Mouse (Mus musculus) heart, embryonic 11.5 days (tissue): ENCODE data around the gene Lrp2. TPM values are rescaled to one million over a fixed set of nuclear protein-coding genes. Genes with fewer than 3 reads are reported as not detected.

ENCODE experiments used
- ATAC-seq: fragments of 200-750 bp; cut with Nextera tagmentation; replicated peaks from 2 replicates; pipeline ENCODE4 v1.8.0; 2017; ENCODE audit warnings: moderate library complexity; ENCODE audit not compliant: insufficient number of reproducible peaks, low FRiP score, low TSS enrichment
- H3K27ac ChIP-seq: fragments of 300-500 bp; sonication (generic); 2 replicates; pipeline ENCODE4 v1.5.1; 2014; ENCODE audit warnings: mild to moderate bottlenecking, low read depth, low read length
- H3K27me3 ChIP-seq: fragments of 300-500 bp; sonication (generic); 2 replicates; pipeline ENCODE4 v1.6.1; 2014; ENCODE audit warnings: mild to moderate bottlenecking, low read length, mixed read lengths; ENCODE audit not compliant: control insufficient read depth, insufficient read depth
- H3K36me3 ChIP-seq: fragments of 300-500 bp; sonication (generic); 2 replicates; pipeline ENCODE4 v1.6.1; 2014; ENCODE audit warnings: mild to moderate bottlenecking, low read length, moderate library complexity, mixed read lengths; ENCODE audit not compliant: control insufficient read depth, insufficient read depth
- H3K4me1 ChIP-seq: fragments of 300-500 bp; sonication (generic); 2 replicates; pipeline ENCODE4 v1.6.1; 2014; ENCODE audit warnings: low read length; ENCODE audit not compliant: control insufficient read depth, insufficient read depth
- H3K4me2 ChIP-seq: fragments of 300-500 bp; sonication (generic); 2 replicates; pipeline ENCODE4 v1.6.1; 2014; ENCODE audit warnings: mild to moderate bottlenecking, moderate library complexity
- H3K4me3 ChIP-seq: fragments of 300-500 bp; sonication (generic); 2 replicates; pipeline ENCODE4 v1.5.1; 2014; ENCODE audit warnings: low read depth, low read length
- H3K9ac ChIP-seq: fragments of 300-500 bp; sonication (generic); 2 replicates; pipeline ENCODE4 v1.6.1; 2014; ENCODE audit warnings: mild to moderate bottlenecking, low read depth, low read length, moderate library complexity
- H3K9me3 ChIP-seq: fragments of 300-500 bp; sonication (generic); replicated peaks from 2 replicates; pipeline ENCODE4 v1.6.1; 2016; ENCODE audit warnings: low read length; ENCODE audit not compliant: control insufficient read depth
- WGBS: fragments of 180-500 bp; shearing (Covaris S2); extraction: QIAGEN DNeasy Blood & Tissue Kit; methylation state at CpG from one replicate; pipeline ENCODE4 v1.1.7; 2014; ENCODE audit not compliant: insufficient replicate concordance; 5-methylcytosine and 5-hydroxymethylcytosine counted together
- polyA plus RNA-seq: library from polyadenylated mRNA; unstranded; fragments of >200 nt; fragmentation: Nextera tagmentation; extraction: Ambion mirVana; gene quantifications from 2 replicates; pipeline ENCODE4 v1.2.1, GENCODE M21; 2014

Lrp2 gene
- polyA plus RNA-seq, 1 experiment from 2014 or later = 1.0 TPM

GRCm38 (mm10) chr2:69400866-69401604 lies 184.8 kb downstream of the Lrp2 start:
- no peak for ATAC-seq
- H3K27me3 ChIP-seq = no peaks in the 10 kb centered on the region
- H3K36me3 ChIP-seq = no peaks in the 10 kb centered on the region
- H3K4me1 ChIP-seq = no peaks in the 10 kb centered on the region; the same call in 1 of the 2 replicates
- no peak overlapping the region for H3K4me2 ChIP-seq
- 72% methylated on average over 7 of the region's 7 CpGs for WGBS
- H3K27ac ChIP-seq = no peak overlapping the region
- no peak overlapping the region for H3K4me3 ChIP-seq
- no peak overlapping the region for H3K9ac ChIP-seq
- no peaks in the 10 kb centered on the region for H3K9me3 ChIP-seq

GRCm38 (mm10) chr2:69396760-69397435 lies 189.0 kb downstream of the Lrp2 start:
- H3K4me1 ChIP-seq = no peaks in the 10 kb centered on the region; the same call in 1 of the 2 replicates
- no peak overlapping the region for H3K9ac ChIP-seq
- no peak overlapping the region for H3K4me3 ChIP-seq
- no peaks in the 10 kb centered on the region for H3K27me3 ChIP-seq
- no peak for ATAC-seq
- H3K4me2 ChIP-seq = no peak overlapping the region
- H3K36me3 ChIP-seq = no peaks in the 10 kb centered on the region
- 85% methylated on average over 12 of the region's 12 CpGs for WGBS
- no peak overlapping the region for H3K27ac ChIP-seq
- no peaks in the 10 kb centered on the region for H3K9me3 ChIP-seq

DNA sequence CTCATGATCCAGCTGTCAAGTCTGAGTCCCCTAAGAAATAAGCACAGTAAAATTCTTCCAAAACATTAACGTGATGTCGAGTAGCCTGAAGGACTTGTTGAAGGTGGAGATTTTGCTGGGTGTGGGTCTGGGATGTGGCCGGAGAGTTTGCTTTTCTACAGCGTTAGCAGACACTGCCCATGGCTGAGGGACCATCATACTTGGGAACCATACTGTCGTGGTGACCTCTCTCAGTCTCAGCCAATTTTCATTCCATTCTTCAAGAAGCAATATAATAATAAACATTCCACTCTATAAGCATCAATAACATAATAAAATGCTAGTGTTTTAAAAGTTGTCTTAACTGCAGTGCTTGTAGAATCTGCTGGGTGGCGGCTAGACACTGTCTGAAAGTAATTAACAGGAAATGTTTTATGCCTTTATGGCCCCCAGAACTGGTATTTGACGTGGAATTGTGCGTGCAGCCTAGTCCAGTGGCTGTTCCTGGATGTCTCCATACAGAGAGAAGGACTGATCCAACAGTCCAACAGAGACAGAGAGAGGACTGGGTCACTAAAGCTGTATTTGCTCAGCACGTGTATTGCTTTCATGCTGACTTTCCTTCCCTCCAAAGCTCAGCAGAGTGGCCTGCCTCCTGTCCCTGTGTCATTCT lies 190.1 kb downstream of the Lrp2 start:
- WGBS = 72% methylated on average over 9 of the region's 9 CpGs
- no peaks in the 10 kb centered on the region for H3K9me3 ChIP-seq
- no peak overlapping the region for H3K9ac ChIP-seq

DNA sequence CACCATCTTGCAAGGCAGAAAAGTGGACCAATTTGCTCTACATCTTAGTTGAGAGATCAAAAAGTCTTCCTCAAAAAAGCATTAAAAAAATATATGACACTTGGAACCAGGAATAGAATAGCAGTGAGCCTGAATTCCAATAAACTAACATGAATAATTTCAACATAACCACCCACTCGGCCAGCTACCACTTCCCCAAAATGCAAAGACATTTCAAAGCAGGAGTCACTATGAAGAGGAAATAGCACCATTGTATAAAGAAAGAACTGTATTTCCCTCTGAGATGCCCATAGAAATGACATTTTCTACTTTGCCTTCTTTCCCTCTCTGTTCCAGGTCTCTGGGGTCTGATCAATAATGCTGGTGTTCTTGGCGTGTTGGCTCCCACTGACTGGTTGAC lies 191.9 kb downstream of the Lrp2 start:
- no peak overlapping the region for H3K4me2 ChIP-seq
- no peak overlapping the region for H3K4me3 ChIP-seq
- H3K9me3 ChIP-seq = no peaks in the 10 kb centered on the region
- no peaks in the 10 kb centered on the region; the same call in 1 of the 2 replicates for H3K4me1 ChIP-seq
- no peaks in the 10 kb centered on the region for H3K36me3 ChIP-seq
- ATAC-seq = no peak
- no peak overlapping the region for H3K9ac ChIP-seq
- H3K27me3 ChIP-seq = no peaks in the 10 kb centered on the region
- 77% methylated on average over 2 of the region's 2 CpGs for WGBS
- no peak overlapping the region for H3K27ac ChIP-seq

More for the DNA sequence above, 190.1 kb downstream of the Lrp2 start:
- H3K27me3 ChIP-seq = no peaks in the 10 kb centered on the region
- H3K4me3 ChIP-seq = no peak overlapping the region
- ATAC-seq = no peak
- no peaks in the 10 kb centered on the region; the same call in 1 of the 2 replicates for H3K4me1 ChIP-seq
- H3K4me2 ChIP-seq = no peak overlapping the region
- H3K27ac ChIP-seq = no peak overlapping the region
- no peaks in the 10 kb centered on the region for H3K36me3 ChIP-seq

GRCm38 (mm10) chr2:69386118-69386871 lies 199.6 kb downstream of the Lrp2 start:
- no peak overlapping the region for H3K4me3 ChIP-seq
- no peak for ATAC-seq
- 44% methylated on average over 3 of the region's 3 CpGs for WGBS
- no peak overlapping the region for H3K4me2 ChIP-seq
- no peaks in the 10 kb centered on the region for H3K4me1 ChIP-seq
- no peaks in the 10 kb centered on the region for H3K27me3 ChIP-seq
- no peak overlapping the region for H3K27ac ChIP-seq
- H3K36me3 ChIP-seq = no peaks in the 10 kb centered on the region
- H3K9me3 ChIP-seq = no peaks in the 10 kb centered on the region
- no peak overlapping the region for H3K9ac ChIP-seq

- Histone ChIP-seq H3K4me1 (no peaks in the 10 kb centered on the region), H3K36me3 (no peaks in the 10 kb centered on the region), H3K27ac (no peak overlapping the region), H3K9ac (no peak overlapping the region), H3K4me3 (no peak overlapping the region), H3K27me3 (no peaks in the 10 kb centered on the region), H3K9me3 (no peaks in the 10 kb centered on the region), H3K4me2 (no peak overlapping the region)
- ATAC-seq = no peak
- WGBS = 76% methylated on average over 5 of the region's 5 CpGs
These were observed 203.0 kb downstream of the Lrp2 start for GRCm38 (mm10) chr2:69382838-69383237.

- 38% methylated on average over 8 of the region's 8 CpGs for WGBS
- Histone ChIP-seq H3K36me3 (no peaks in the 10 kb centered on the region), H3K27me3 (no peaks in the 10 kb centered on the region), H3K9ac (no peak overlapping the region), H3K4me2 (no peak overlapping the region), H3K9me3 (no peaks in the 10 kb centered on the region), H3K4me1 (no peaks in the 10 kb centered on the region), H3K27ac (no peak overlapping the region), H3K4me3 (no peak overlapping the region)
- ATAC-seq = no peak
These were observed 204.1 kb downstream of the Lrp2 start for GRCm38 (mm10) chr2:69381740-69382139.

DNA sequence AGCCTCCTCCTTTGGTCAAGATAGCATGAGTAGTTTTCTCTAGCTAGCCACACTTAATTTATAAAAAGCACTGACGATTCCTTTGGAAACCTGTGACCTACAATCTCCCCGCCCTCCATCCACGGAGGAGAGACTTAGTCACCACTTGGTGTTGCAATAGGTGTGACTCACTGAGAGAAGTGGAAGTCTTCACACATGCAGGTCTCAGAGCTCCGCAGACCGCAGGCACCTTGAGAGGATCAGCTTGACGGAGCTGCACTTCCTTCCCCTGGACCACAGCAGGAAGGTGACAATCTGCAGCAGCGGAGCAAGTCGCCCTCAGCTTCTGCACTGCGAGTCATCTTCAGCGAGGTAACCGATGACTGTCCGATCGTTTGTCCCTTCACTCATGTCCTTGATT lies 205.6 kb downstream of the Lrp2 start, which contains the start of gene Dhrs9:
Dhrs9 (plus strand) TSS at position 165 of the 400 bp plus-strand sequence.
- Histone ChIP-seq H3K9me3 (no peaks in the 10 kb centered on the region), H3K4me1 (no peaks in the 10 kb centered on the region), H3K27me3 (no peaks in the 10 kb centered on the region), H3K4me3 (no peak within 1 kb of the TSS), H3K36me3 (no peaks in the 10 kb centered on the region), H3K4me2 (no peak within 1 kb of the TSS), H3K9ac (no peak within 1 kb of the TSS), H3K27ac (no peak within 1 kb of the TSS)
- WGBS = 32% methylated on average over 13 of the region's 13 CpGs
- no peak for ATAC-seq
